Mouse (Mus musculus): ENCODE measurements around the gene Hist3h2a.
A peak's percentile ranks its signal among the peaks of the same experiment; 100 is the strongest.

GRCm38 (mm10) chr11:58978027-58978705 is 23.7 kb downstream of the Hist3h2a start, which contains the start of gene Trim11:
- TF ChIP-seq CTCF (IDR thresholded peaks at IDR 0.05; ENCODE audit: insufficient read depth, low read depth, low read length), result no peak
- TF ChIP-seq POLR2A (IDR thresholded peaks at IDR 0.05; ENCODE audit: insufficient read depth, low read depth, low read length), result peak; percentile 50; the same call in 1 of the 2 replicates

All from olfactory bulb, adult 2 months (tissue).